Mouse (Mus musculus) lung, embryonic 15.5 days (tissue): ENCODE results near the gene Selenoi. TPM values are rescaled to one million over a fixed set of nuclear protein-coding genes. Genes with fewer than 3 reads are reported as not detected.

ENCODE experiments used
- ATAC-seq: fragments of 200-750 bp; cut with Nextera tagmentation; 2 replicates; pipeline ENCODE4 v1.8.0; 2017; ENCODE audit warnings: moderate number of reproducible peaks, borderline replicate concordance; ENCODE audit not compliant: low FRiP score, low TSS enrichment; ENCODE audit errors: extremely low read depth
- H3K27ac ChIP-seq: fragments of 300-500 bp; sonication (generic); 2 replicates; pipeline ENCODE4 v1.5.1; 2015; ENCODE audit warnings: moderate library complexity, mild to moderate bottlenecking, inconsistent platforms
- H3K27me3 ChIP-seq: fragments of 300-500 bp; sonication (generic); 2 replicates; pipeline ENCODE4 v1.6.1; 2015; ENCODE audit warnings: inconsistent platforms
- H3K36me3 ChIP-seq: fragments of 300-500 bp; sonication (generic); 2 replicates; pipeline ENCODE4 v1.6.1; 2015; ENCODE audit warnings: inconsistent platforms
- H3K4me1 ChIP-seq: fragments of 300-500 bp; sonication (generic); 2 replicates; pipeline ENCODE4 v1.6.1; 2015; ENCODE audit warnings: inconsistent platforms
- H3K4me2 ChIP-seq: fragments of 300-500 bp; sonication (generic); 2 replicates; pipeline ENCODE4 v1.6.1; 2015; ENCODE audit warnings: inconsistent platforms, mild to moderate bottlenecking, moderate library complexity
- H3K4me3 ChIP-seq: fragments of 300-500 bp; sonication (generic); 2 replicates; pipeline ENCODE4 v1.5.1; 2015; ENCODE audit warnings: mild to moderate bottlenecking, inconsistent platforms
- H3K9ac ChIP-seq: fragments of 300-500 bp; sonication (generic); 2 replicates; pipeline ENCODE4 v1.6.1; 2015; ENCODE audit warnings: inconsistent platforms
- H3K9me3 ChIP-seq: fragments of 300-500 bp; sonication (generic); 2 replicates; pipeline ENCODE4 v1.6.1; 2016; ENCODE audit warnings: inconsistent platforms
- WGBS: fragments of 180-500 bp; shearing (Covaris S2); methylation state at CpG from one replicate; pipeline ENCODE4 v1.1.7; 2015; 5-methylcytosine and 5-hydroxymethylcytosine counted together
- polyA plus RNA-seq: library from polyadenylated mRNA; unstranded; fragments of >200 nt; fragmentation: Nextera tagmentation; extraction: Ambion mirVana; gene quantifications from 2 replicates; pipeline ENCODE4 v1.2.1, GENCODE M21; 2015

Gene Selenoi
- polyA plus RNA-seq, 1 experiment from 2014 or later = 17.0 TPM

- no peaks in the 10 kb centered on the region for H3K27me3 ChIP-seq
- no peaks in the 10 kb centered on the region for H3K36me3 ChIP-seq
- WGBS = 79% methylated on average over 7 of the region's 7 CpGs
- peaks cover 28% of the 10 kb centered on the region for H3K4me1 ChIP-seq
- no peak for ATAC-seq
- no peak overlapping the region for H3K4me3 ChIP-seq
- H3K27ac ChIP-seq = no peak overlapping the region
- no peaks in the 10 kb centered on the region for H3K9me3 ChIP-seq
- no peak overlapping the region for H3K9ac ChIP-seq
- H3K4me2 ChIP-seq = no peak overlapping the region
These were observed 8.2 kb downstream of the Selenoi start for GRCm38 (mm10) chr5:30240552-30240951.

GRCm38 (mm10) chr5:30242410-30242809, 10.0 kb downstream of the Selenoi start:
- H3K4me3 ChIP-seq = no peak overlapping the region
- 0 out of 2 replicates have a peak overlapping the region, but pooled peaks have one; percentile 12 for H3K27ac ChIP-seq
- H3K9ac ChIP-seq = no peak overlapping the region
- ATAC-seq = no peak
- H3K36me3 ChIP-seq = no peaks in the 10 kb centered on the region
- H3K4me2 ChIP-seq = no peak overlapping the region
- WGBS = 9% methylated on average over 1 of the region's 1 CpGs
- H3K4me1 ChIP-seq = peaks cover 35% of the 10 kb centered on the region
- no peaks in the 10 kb centered on the region for H3K9me3 ChIP-seq
- H3K27me3 ChIP-seq = no peaks in the 10 kb centered on the region

- ATAC-seq = peak; percentile 25; the same call in 1 of the 2 replicates
- Histone ChIP-seq H3K9me3 (no peaks in the 10 kb centered on the region), H3K36me3 (no peaks in the 10 kb centered on the region), H3K27me3 (no peaks in the 10 kb centered on the region), H3K27ac (no peak overlapping the region), H3K4me1 (peaks cover 35% of the 10 kb centered on the region), H3K4me3 (no peak overlapping the region), H3K4me2 (no peak overlapping the region), H3K9ac (no peak overlapping the region)
- WGBS = 37% methylated on average over 9 of the region's 9 CpGs
These were observed 11.4 kb downstream of the Selenoi start for GRCm38 (mm10) chr5:30243741-30244140.

GRCm38 (mm10) chr5:30245861-30246416, 13.6 kb downstream of the Selenoi start:
- H3K9me3 ChIP-seq = no peaks in the 10 kb centered on the region
- 46% methylated on average over 9 of the region's 9 CpGs for WGBS
- no peak overlapping the region for H3K4me2 ChIP-seq
- H3K4me1 ChIP-seq = peaks cover 35% of the 10 kb centered on the region
- no peak overlapping the region for H3K9ac ChIP-seq
- no peak overlapping the region for H3K27ac ChIP-seq
- H3K4me3 ChIP-seq = no peak overlapping the region
- H3K36me3 ChIP-seq = 0 out of 2 replicates have a peak, but pooled peaks cover 3% of the 10 kb centered on the region
- peak; percentile 56; the same call in 1 of the 2 replicates for ATAC-seq
- H3K27me3 ChIP-seq = no peaks in the 10 kb centered on the region

GRCm38 (mm10) chr5:30247666-30248065, 15.3 kb downstream of the Selenoi start:
- Histone ChIP-seq H3K4me1 (peaks cover 26% of the 10 kb centered on the region), H3K4me3 (no peak overlapping the region), H3K9ac (no peak overlapping the region), H3K27me3 (no peaks in the 10 kb centered on the region), H3K27ac (no peak overlapping the region), H3K9me3 (no peaks in the 10 kb centered on the region), H3K4me2 (no peak overlapping the region), H3K36me3 (0 out of 2 replicates have a peak, but pooled peaks cover 3% of the 10 kb centered on the region)
- ATAC-seq = no peak
- WGBS = 97% methylated on average over 1 of the region's 1 CpGs

GRCm38 (mm10) chr5:30255567-30256354, 23.4 kb downstream of the Selenoi start:
- Histone ChIP-seq H3K36me3 (peaks cover 33% of the 10 kb centered on the region), H3K9me3 (no peaks in the 10 kb centered on the region), H3K27ac (no peak overlapping the region), H3K4me2 (no peak overlapping the region), H3K4me3 (no peak overlapping the region), H3K4me1 (no peaks in the 10 kb centered on the region), H3K27me3 (no peaks in the 10 kb centered on the region), H3K9ac (no peak overlapping the region)
- WGBS = 42% methylated on average over 12 of the region's 12 CpGs
- ATAC-seq = 0 out of 2 replicates have a peak, but pooled peaks have one; percentile 19

GRCm38 (mm10) chr5:30258776-30259175, 26.4 kb downstream of the Selenoi start:
- no peak overlapping the region for H3K27ac ChIP-seq
- no peak overlapping the region for H3K9ac ChIP-seq
- no peaks in the 10 kb centered on the region for H3K27me3 ChIP-seq
- no peak overlapping the region for H3K4me2 ChIP-seq
- H3K36me3 ChIP-seq = peaks cover 40% of the 10 kb centered on the region
- H3K4me3 ChIP-seq = no peak overlapping the region
- WGBS = 86% methylated on average over 7 of the region's 7 CpGs
- ATAC-seq = no peak
- H3K9me3 ChIP-seq = no peaks in the 10 kb centered on the region
- H3K4me1 ChIP-seq = no peaks in the 10 kb centered on the region

GRCm38 (mm10) chr5:30270571-30271190, 38.3 kb downstream of the Selenoi start:
- 49% methylated on average over 11 of the region's 11 CpGs for WGBS
- Histone ChIP-seq H3K4me2 (no peak overlapping the region), H3K36me3 (peaks cover 17% of the 10 kb centered on the region), H3K27me3 (no peaks in the 10 kb centered on the region), H3K9ac (no peak overlapping the region), H3K4me3 (no peak overlapping the region), H3K27ac (peak overlapping the region; percentile 26), H3K9me3 (no peaks in the 10 kb centered on the region), H3K4me1 (peaks cover 19% of the 10 kb centered on the region)
- no peak for ATAC-seq

- H3K27me3 ChIP-seq = no peaks in the 10 kb centered on the region
- H3K27ac ChIP-seq = no peak overlapping the region
- no peak for ATAC-seq
- no peak overlapping the region for H3K4me2 ChIP-seq
- H3K9me3 ChIP-seq = no peaks in the 10 kb centered on the region
- WGBS = 77% methylated on average over 11 of the region's 11 CpGs
- H3K4me1 ChIP-seq = peaks cover 19% of the 10 kb centered on the region
- H3K36me3 ChIP-seq = peaks cover 8% of the 10 kb centered on the region
- no peak overlapping the region for H3K4me3 ChIP-seq
- H3K9ac ChIP-seq = no peak overlapping the region
These were observed 39.4 kb downstream of the Selenoi start for GRCm38 (mm10) chr5:30271599-30272281.

- no peaks in the 10 kb centered on the region for H3K36me3 ChIP-seq
- no peaks in the 10 kb centered on the region for H3K9me3 ChIP-seq
- peaks cover 7% of the 10 kb centered on the region; the same call in 1 of the 2 replicates for H3K4me1 ChIP-seq
- H3K27me3 ChIP-seq = no peaks in the 10 kb centered on the region
- WGBS = 87% methylated on average over 2 of the region's 2 CpGs
- no peak for ATAC-seq
- no peak overlapping the region for H3K27ac ChIP-seq
- no peak overlapping the region for H3K4me2 ChIP-seq
- H3K4me3 ChIP-seq = no peak overlapping the region
- no peak overlapping the region for H3K9ac ChIP-seq
These were observed 44.0 kb downstream of the Selenoi start for GRCm38 (mm10) chr5:30276361-30276760.

GRCm38 (mm10) chr5:30278952-30279351, 46.6 kb downstream of the Selenoi start:
- Histone ChIP-seq H3K27me3 (no peaks in the 10 kb centered on the region), H3K9ac (no peak overlapping the region), H3K4me2 (no peak overlapping the region), H3K4me1 (no peaks in the 10 kb centered on the region), H3K9me3 (no peaks in the 10 kb centered on the region), H3K36me3 (no peaks in the 10 kb centered on the region), H3K27ac (no peak overlapping the region), H3K4me3 (no peak overlapping the region)
- WGBS = 55% methylated on average over 3 of the region's 3 CpGs
- ATAC-seq = no peak
